Mouse (Mus musculus) olfactory bulb, adult 2 months (tissue): ENCODE results near the gene Frmd4b.

Experiments
- CTCF ChIP-seq: fragments of 200-500 bp; IDR thresholded peaks from 2 replicates; pipeline ENCODE4 v1.5.1; 2012; ENCODE audit warnings: low read depth, mild to moderate bottlenecking, low read length, moderate library complexity; ENCODE audit not compliant: insufficient read depth
- POLR2A ChIP-seq: fragments of 200-500 bp; IDR thresholded peaks from 2 replicates; pipeline ENCODE4 v1.6.1; 2012; ENCODE audit warnings: mild to moderate bottlenecking, low read depth, low read length, moderate library complexity; ENCODE audit not compliant: insufficient read depth

DNA sequence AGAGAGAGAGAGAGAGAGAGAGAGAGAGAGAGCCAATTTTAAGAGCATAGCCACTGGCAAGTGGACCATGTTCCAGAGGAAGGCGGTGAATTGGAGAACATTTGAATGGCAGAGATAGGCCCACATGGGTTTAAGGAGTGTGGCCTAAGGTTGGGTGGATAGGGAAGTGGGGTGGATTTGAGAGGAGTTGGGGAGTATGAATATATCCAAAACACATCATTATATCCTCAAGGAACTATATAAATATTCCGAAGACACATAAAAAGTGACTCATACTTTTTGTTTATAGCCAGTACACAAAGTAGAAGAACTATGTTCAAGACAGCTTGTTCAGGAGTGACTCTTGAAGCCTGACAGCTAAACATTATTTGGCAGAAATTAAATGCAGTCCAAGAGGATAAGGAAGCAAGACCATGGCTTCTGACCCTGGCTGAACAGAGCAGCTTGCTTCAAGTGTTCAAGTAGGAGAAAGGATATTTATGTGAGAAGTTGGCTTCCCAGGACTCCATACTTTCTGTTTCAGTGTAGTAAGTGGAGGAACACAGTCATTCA, 36.8 kb downstream of the Frmd4b start:
- TF ChIP-seq CTCF (no peak), POLR2A (no peak)
